Mouse (Mus musculus): ENCODE results near the gene Dhx34. TPM values are rescaled to one million over a fixed set of nuclear protein-coding genes. Genes with fewer than 3 reads are reported as not detected.

The Dhx34 gene
- 48.7 and 51.0 TPM in 2 replicates for polyA plus RNA-seq (2012; rRNA removed)

GRCm38 (mm10) chr7:16221582-16222272 lies at the start of gene Dhx34:
TSS of gene Dhx34 (minus strand) at chr7:16222037.

GRCm38 (mm10) chr7:16259110-16259590 lies 37.3 kb upstream of the Dhx34 start, which contains the start of gene C5ar1:
TSS of gene C5ar1 (minus strand) at chr7:16259540.

GRCm38 (mm10) chr7:16244067-16244466 lies 22.2 kb upstream of the Dhx34 start, which contains the start of gene C5ar2:
TSS of gene C5ar2 (minus strand) at chr7:16244154.

DNA sequence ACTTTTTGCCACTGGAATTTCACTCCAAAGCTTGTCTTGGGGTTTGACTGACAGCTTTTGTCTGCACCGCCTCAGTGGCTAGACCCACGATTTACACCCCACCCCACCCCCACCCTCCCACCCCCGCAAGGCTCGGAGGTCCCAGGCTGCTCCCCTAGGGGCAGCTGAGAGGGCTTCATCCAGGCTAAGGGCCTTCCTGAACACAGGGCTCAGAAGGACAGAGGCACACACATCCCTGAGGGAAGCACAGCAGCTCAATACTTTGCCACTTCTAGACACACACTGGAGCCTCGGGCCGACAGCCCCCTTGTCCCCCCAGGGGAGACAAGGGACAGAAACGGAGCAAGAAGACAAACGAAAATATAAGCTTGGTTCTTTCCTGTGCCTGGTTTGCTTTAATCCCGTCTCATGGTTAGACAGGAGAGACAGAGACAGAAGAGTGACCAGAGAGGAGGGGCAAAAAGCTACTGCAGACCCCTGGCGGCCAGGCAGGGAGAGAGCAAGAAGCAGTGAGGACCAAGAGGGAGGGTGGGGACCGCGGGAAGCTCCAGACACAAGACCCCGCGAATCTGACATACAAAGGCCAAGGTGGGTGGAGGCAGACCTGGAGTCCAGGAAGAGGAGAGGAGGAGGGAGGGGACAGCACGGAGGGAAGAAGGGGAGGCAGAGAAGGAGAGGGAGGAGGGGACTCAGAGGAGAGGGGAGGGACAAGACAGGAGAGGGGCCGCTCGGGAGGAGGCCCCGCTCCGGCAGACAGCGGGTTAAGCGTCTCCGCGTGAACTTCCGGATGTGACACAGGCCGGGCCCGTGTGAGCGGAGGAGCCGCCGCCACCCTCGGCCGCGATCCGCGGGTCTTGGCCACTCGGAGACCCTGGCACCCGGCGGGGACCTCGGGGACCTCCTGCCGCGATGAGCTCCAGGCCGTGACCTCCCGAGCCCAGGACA lies 47.0 kb downstream of the Dhx34 start, which contains the start of gene Meis3:
Gene Meis3, plus strand, starts transcription at position 494 of the 945 bp plus-strand sequence.

Other genes starting within 250 kb of the Dhx34 start
- gene Bicra, start 174.1 kb downstream of the Dhx34 start, polyA plus RNA-seq (2012; rRNA removed) = 13.5 and 17.0 TPM in 2 replicates
- gene Zfp541, start 160.2 kb downstream of the Dhx34 start, polyA plus RNA-seq (2012; rRNA removed) = 0.29 and 0.33 TPM in 2 replicates
- 244 and 259 TPM in 2 replicates for gene Napa, start 123.6 kb downstream of the Dhx34 start, polyA plus RNA-seq (2012; rRNA removed)
- gene Kptn, start 102.1 kb downstream of the Dhx34 start, polyA plus RNA-seq (2012; rRNA removed) = 37.2 and 41.3 TPM in 2 replicates
- gene Slc8a2, start 92.2 kb downstream of the Dhx34 start, polyA plus RNA-seq (2012; rRNA removed) = 5.1 and 7.0 TPM in 2 replicates
- gene Meis3, start 46.9 kb downstream of the Dhx34 start, polyA plus RNA-seq (2012; rRNA removed) = 53.6 and 55.8 TPM in 2 replicates
- gene C5ar2, start 22.1 kb upstream of the Dhx34 start, polyA plus RNA-seq (2012; rRNA removed) = 0.87 and 0.90 TPM in 2 replicates
- 14.7 and 16.9 TPM in 2 replicates for gene C5ar1, start 37.5 kb upstream of the Dhx34 start, polyA plus RNA-seq (2012; rRNA removed)
- 112 and 150 TPM in 2 replicates for gene Inafm1, start 51.6 kb upstream of the Dhx34 start, polyA plus RNA-seq (2012; rRNA removed)
- gene Ccdc9, start 64.8 kb upstream of the Dhx34 start, polyA plus RNA-seq (2012; rRNA removed) = 32.9 and 36.1 TPM in 2 replicates
- gene Bbc3, start 86.4 kb upstream of the Dhx34 start, polyA plus RNA-seq (2012; rRNA removed) = 51.7 and 62.6 TPM in 2 replicates
- gene Sae1, start 165.8 kb upstream of the Dhx34 start, polyA plus RNA-seq (2012; rRNA removed) = 25.4 and 31.6 TPM in 2 replicates
- gene Zc3h4, start 178.9 kb upstream of the Dhx34 start, polyA plus RNA-seq (2012; rRNA removed) = 54.3 and 55.5 TPM in 2 replicates
- 222 and 259 TPM in 2 replicates for gene Tmem160, start 230.7 kb upstream of the Dhx34 start, polyA plus RNA-seq (2012; rRNA removed)

Measured in ovary, adult 2 months (tissue).